Mouse (Mus musculus): ENCODE data around the gene Olfr248.

DNA sequence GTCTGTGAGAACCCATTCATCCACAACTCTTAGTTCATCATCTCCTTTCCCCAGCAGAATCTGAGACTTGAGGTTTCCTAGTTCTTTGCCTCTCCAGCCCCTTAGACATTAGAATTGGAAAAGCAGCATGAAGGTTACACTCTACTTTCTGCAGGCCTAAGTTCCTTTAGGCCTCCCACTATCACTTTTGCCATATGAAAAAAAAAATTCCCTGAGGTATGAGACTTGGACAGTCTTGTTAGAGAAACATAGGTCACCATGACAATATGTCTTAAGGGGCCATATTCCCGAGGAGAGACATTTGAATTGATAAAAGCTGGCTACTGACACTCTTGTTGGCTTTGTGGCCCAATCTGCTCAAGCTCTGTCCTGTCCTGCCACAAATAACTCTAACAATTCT lies 32.9 kb downstream of the Olfr248 start, which contains the start of gene Olfr414:
- TF ChIP-seq CTCF (IDR thresholded peaks at IDR 0.05 in 2 of 3, conservative IDR thresholded peaks at IDR 0.05 in 1 of 3; ENCODE audit: control insufficient read depth in 1 of 3, insufficient read depth in 1 of 3, low read depth in 2 of 3, low read length in 3 of 3, poor library complexity in 1 of 3, severe bottlenecking in 1 of 3): no peak
- no peak for TF ChIP-seq MYC (IDR thresholded peaks at IDR 0.05; ENCODE audit: low read depth, low read length)
- TF ChIP-seq GATA1 (IDR thresholded peaks at IDR 0.05; ENCODE audit: low read depth, low read length): no peak
- TF ChIP-seq BHLHE40 (IDR thresholded peaks at IDR 0.05; ENCODE audit: borderline replicate concordance, low read depth, low read length): no peak
- no peak for TF ChIP-seq POLR2A (IDR thresholded peaks at IDR 0.05; ENCODE audit: control insufficient read depth in 1 of 2, insufficient read depth in 1 of 2, low read depth in 1 of 2, low read length in 2 of 2, poor library complexity in 1 of 2)
- no peak for TF ChIP-seq MEF2A (IDR thresholded peaks at IDR 0.05; ENCODE audit: extremely low read depth, insufficient replicate concordance, low read depth, low read length, poor library complexity, severe bottlenecking)
- TF ChIP-seq ZMIZ1 (IDR thresholded peaks at IDR 0.05; ENCODE audit: low read depth, low read length): no peak
- no peak for TF ChIP-seq EP300 (IDR thresholded peaks at IDR 0.05; ENCODE audit: low read depth in 1 of 2, low read length in 2 of 2)
